Mouse (Mus musculus): ENCODE results near the gene Lrrc3.
A peak's percentile ranks its signal among the peaks of the same experiment; 100 is the strongest.

Lrrc3 gene

GRCm38 (mm10) chr10:77864762-77865143 is 37.6 kb downstream of the Lrrc3 start:
- no peak for DNase-seq

DNA sequence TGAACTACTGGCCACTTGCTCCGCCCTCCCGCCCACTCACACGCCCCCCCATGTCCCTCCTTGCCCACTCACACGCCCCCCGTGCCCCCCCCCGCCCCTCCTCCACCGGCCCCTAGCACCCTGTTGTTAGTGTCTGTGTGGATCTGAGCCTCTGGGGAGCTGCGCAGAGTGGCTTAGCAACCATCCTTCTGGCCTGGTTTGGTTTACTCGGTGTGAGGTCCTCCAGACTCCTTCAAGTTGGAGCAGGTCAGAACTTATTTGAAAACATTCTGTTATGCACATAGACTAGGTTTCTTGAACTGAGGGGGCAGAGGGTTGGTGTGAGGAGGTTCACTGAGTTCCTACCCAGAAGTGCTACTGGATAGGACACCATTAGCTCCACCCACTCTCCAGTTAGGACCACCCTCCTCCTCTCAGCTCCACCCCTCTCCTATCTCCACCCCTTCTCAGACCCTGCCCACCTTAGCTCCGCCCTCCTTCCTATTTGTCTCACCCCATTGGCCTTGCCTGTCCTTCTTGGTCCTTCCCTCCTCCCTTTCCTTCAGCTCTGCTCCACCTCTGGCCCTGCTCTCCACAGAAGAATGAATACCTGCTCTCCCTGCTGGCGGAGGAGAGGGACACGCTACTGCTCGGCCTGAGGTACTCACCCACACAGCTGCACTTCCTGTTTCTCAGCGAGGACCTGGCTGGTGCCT is 38.1 kb downstream of the Lrrc3 start:
- DNase-seq = peak; percentile 64

GRCm38 (mm10) chr10:77861675-77862074 is 40.7 kb downstream of the Lrrc3 start, which contains the start of gene Gm3285:
Gene Gm3285 (plus strand): TSS chr10:77861975.
- no peak for DNase-seq

DNA sequence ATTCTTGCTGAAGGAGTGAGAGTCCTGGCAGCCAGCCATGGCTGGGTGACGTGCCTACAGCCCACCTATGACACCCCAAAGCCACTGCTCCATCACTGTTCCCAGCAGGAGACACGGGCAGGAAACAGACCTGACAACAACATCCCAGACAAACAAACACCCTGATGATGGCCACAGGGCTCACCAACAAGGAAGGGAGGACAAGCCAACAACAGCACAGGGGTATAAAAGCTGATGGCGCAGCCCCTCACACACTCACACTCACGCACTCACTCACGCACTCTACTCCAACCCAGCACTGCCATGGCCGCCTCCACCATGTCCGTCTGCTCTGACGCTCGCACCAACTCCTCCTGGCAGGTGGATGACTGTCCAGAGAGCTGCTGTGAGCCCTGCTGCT is 49.8 kb downstream of the Lrrc3 start, which contains the start of gene Gm10318:
Gm10318 (plus strand) TSS at position 301 of the 400 bp plus-strand sequence.
- DNase-seq = no peak
